Mouse (Mus musculus) adrenal gland, postnatal 4 days (tissue): ENCODE measurements around the gene Slc15a5. TPM values are rescaled to one million over a fixed set of nuclear protein-coding genes. Genes with fewer than 3 reads are reported as not detected.

Experiments
- DNase-seq, 2 experiments: peaks; one replicate each; pipeline ENCODE4 v3.0.0; 2021 to 2022; ENCODE audit warnings: low spot score in 2 of 2, mixed read lengths in 2 of 2
- total RNA-seq, 2 experiments: library from RNA; stranded (reverse); gene quantifications; 2 replicates each; pipeline ENCODE4 v1.2.3; 2021

Slc15a5 gene
- total RNA-seq, 2 experiments from 2014 or later: 0.54 TPM; not detected in 1

DNA sequence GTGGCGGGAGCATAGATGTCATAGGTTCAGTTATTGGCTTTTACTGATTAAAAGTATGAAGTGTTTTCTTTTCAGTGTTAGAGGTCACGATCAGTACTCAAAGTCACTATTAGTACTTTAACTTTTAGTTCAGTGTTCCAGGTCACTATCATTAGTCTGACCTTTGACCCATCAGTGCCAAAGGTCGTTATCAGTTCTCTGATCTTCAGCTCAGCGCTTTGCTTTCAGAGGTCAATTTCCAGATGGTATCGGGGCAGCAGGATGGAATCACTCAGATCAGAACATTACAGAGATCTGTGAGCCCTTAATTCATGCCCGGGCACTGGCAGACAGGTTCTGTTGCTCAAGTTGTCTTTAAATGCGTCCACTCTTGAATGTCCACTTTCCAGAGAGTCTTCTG, 116.0 kb downstream of the Slc15a5 start:
- DNase-seq: no peak

DNA sequence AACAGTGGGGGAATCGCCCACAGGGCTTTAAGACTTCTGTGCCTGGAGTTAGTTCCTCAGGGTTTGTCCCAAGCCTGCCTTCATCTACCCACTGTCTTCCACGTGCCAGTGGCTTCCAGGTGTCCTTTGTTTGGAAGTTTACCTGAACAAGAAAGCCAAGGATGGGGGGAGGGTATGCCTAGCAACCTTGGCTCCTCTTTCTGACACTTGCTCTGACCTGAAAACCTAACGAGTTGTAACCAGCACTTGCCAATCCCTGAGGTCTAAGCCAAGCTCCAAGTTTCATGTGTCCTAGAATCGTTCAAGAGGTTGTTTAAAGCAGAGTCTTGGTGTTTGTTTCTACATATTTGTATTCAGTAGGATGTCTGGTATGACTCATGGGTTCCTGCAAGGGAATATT, 116.9 kb downstream of the Slc15a5 start:
- no peak for DNase-seq

DNA sequence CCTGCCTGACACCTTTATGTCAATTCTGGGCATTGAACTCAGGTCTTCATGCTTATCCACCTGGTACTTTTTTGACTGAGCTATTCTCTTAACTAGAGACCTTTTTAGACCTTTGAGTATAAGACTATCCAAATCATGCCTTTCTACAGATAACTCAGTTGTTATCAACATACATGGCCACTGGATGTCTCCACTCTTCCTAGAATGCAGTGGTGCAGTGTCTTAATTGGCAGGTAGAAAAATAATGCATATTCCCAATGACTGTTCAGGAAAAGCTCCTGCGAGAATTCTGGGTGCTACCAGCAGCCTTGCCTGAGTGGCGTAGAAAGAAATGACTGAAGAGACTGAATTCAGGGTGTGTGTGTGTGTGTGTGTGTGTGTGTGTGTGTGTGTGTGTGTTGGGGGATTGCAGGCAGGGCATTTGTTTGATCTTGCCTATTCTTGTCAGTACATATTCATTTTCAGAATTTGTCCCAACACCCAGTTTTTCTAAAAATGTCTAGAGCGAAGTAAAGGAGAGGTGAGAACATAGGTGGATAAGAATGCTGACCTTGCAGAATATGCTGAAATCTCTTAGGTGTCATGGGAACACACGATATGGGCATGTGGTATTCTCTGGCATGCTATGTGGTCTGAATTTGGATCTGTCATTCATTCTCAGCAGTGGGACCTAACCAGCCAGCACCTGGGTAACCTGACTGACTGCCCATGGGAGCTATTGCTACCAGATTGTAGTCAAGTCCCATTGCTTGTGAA, 119.5 kb downstream of the Slc15a5 start:
- no peak for DNase-seq

DNA sequence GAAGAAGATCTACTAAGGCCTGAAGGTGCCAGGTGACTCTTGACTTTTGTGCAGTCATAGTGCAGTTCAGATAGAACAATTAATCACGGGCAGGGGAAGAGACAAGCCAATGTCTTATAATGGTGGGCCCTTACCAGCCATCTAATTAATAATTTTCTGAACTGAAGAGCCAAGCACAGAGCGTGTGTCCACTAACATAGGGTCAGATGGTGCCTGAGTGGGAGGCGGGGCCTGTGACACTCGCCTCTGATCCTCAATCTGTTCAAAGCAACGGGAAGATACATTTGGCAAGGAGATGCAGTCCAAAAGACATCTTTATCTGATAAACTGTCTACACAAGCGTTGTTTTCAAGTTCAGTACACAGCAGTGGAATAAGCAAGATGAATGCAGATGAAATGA, 122.1 kb downstream of the Slc15a5 start:
- DNase-seq: no peak

DNA sequence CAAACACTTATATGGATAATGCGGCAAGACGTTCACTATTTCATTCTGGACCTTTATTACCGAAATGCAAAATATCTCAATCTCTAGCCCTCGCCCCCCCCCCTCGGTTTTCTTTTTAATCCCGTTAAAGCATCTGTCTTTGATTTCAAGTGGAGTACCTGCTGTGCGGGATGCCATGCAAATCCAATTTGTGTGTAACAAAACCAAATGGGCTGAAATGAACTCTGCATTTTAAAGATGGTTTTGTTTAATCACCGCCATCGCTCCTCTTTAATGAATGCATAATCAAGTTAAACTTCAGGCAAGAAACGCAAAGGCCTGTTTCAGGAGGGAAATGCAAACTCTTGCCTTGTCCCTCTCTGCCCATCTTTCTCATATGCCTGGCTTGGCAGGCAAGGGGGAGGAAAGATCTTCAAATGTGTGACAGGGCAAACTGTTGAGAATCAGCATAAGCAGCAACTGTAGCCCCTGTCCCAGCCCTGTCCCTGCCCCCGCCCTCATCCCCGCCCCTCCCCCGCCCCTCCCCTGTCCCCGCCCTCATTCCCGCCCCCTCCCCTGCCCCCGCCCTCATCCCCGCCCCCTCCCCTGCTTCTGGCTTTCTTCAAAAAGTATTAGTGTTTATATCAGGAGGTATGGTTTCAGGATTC, 122.8 kb downstream of the Slc15a5 start:
- DNase-seq: no peak

DNA sequence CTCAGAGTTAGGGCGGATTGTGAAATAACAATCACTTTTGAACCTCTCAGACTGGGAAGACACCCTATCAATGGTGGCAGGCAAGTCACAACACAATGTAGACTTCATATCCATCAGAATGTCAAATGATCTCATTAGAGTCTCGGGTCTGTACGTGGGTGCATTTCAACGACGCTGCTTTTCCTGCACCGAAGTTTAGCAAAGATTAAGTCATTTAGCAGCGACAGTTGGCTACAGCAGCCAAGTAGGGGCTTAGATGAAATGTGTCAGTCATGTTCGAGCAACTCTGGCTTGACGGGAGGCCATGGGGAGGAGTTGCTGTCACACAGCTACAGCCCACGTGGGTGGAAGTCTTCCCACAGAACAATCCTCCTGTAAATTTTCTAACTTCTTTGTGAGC, 133.2 kb downstream of the Slc15a5 start:
- DNase-seq: no peak

DNA sequence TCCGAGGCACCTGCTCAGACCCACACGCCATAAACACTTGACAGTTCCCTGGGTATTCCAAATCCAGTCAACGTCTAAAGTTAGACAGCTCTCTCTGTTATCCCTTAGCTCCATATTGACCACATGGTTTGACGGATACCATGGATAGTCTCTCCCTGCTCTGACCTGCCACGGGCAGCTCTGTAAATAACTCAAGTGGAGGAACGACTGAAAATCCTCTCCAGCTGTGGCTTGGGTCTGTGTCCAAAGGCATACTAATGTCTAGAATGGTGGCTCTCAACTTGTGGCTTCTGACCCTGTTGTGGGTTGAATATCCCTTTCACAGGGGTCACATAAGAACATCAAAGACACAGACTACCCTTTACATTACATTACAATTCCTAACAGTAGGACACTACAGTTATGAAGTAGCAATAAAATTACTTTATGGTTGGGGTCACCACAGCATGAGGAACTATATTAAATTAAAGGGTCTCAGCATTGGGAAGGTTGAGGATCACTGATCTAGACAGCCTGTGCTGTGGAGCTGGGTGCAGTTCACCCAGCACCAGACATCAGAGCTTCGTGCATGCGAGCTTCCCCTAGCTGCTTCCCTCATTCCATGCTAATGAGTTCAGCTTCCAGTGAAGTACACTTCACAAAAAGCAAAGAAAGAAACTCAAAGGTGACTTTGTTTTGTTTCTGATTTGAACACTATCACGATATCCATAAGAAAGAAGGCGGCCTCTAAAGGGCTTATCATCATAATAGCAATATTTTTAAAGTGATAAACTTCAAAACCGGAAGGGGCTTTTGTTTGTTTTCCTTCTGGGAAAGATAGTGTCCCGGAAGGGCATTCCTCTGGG, 139.1 kb downstream of the Slc15a5 start:
- no peak for DNase-seq

DNA sequence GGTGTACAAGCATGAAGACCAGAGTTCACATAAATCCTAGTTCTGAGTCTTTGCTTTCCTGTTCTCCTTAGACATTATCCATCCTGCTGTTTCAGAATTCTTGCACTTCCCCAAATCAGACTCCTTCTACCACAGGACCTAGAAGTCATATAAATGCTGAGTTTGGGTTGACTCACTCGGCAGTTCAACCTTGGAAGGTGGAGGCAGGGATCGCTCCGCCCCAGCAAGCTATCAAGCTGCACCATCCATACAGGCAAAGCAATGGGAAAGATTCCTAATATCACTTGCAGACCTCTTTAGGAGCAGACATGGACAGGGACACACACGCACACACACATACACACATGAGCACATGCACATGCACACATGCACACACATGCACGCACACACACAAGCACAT, 142.2 kb downstream of the Slc15a5 start:
- DNase-seq: no peak

DNA sequence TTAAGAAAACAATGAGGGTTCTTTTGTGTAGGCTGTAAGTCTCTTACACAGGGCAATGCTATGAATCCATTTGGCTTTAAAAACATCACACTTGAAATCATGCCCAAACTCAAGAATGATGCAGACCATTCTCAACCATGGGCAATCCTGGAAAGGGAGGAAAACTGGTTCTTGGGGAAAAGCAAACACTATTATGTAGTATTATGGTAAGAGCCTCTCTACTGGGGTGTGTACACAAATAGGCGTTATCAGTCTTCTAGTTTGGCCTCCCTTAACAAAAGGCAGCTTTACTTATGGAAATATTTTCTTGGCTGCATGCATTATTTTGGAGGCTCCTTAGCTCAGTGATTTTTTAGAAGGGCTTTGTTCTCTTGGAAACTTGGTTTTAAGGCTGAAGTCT, 143.4 kb downstream of the Slc15a5 start:
- DNase-seq: no peak

DNA sequence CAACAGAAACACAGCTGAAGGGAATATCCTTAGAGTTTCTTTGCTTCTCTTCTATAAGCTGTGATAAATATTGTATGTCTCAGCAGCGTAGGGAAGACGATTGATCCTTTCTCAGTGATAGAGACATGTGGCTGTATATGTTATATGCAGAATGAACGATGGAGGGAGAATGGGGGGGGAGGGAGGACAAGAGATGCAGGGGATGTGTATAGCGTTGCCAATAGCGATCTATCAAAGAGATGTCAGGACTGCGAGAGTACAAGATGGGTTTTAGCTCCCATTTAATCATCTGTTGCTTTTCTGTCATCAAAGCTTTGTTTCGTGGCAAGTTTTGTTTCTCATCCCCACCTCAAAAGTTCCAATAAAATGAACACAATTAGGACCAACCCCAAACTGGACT, 143.9 kb downstream of the Slc15a5 start:
- DNase-seq: no peak

DNA sequence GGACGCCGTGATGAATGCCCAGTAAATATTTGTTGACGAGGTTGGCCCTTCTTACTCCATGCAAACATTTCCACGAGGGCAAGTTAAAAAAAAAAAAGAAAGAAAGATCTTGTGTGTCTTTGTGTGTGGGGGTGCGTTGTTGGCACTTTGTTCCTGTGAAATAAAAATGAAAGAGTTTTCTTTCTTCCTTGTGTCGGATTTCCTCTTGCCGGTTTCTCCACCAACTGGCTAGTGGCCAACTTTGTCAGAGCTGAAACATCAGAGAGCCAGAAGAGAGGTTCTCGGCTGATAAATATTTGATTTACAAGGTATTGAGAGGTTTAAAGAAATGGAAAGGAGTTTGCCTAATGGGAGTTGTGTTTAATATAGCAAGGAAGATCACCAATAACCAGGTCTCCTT, 144.4 kb downstream of the Slc15a5 start:
- DNase-seq: no peak

DNA sequence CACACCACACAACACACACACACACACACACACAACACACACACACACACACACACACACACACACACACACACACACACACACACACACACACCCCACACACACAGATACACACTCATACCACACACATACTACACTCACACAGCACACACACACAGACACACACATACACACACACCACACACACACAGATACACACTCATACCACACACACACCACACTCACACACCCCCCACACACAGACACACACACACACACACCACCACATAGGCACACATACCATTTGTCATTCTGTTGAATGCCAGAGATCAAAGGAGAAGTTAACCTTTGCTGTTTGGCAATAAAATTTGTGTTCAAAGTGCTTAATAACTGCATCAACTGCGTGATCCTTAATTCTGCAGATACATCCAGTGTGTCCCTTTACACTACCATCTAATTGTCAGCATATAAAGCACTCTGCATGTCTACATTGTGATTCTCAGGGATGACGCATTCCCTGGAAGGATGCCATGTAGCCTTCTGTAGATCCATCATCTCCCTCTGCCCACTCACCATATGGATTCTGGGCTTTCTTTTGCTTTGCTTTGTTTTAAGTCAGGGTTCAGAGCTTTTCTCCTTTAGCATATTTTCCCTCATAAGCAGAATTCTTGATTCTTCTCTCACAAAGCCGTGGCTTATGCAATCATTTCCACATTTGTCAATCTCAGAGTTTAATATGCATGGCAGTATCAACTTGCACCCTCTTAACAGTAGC, 145.0 kb downstream of the Slc15a5 start:
- no peak for DNase-seq

Other genes starting within 250 kb of the Slc15a5 start
- 100 to 1,000 TPM; 700 to 821 TPM for gene Mgst1, start 60.4 kb upstream of the Slc15a5 start, total RNA-seq